Mouse (Mus musculus) stomach, embryonic 16.5 days (tissue): ENCODE data around the gene Mmel1. TPM values are rescaled to one million over a fixed set of nuclear protein-coding genes. Genes with fewer than 3 reads are reported as not detected.

ENCODE experiments used
- polyA plus RNA-seq: library from polyadenylated mRNA; unstranded; fragments of >200 nt; fragmentation: Nextera tagmentation; extraction: Ambion mirVana; gene quantifications from 2 replicates; pipeline ENCODE4 v1.2.1, GENCODE M21; 2015

The Mmel1 gene
- polyA plus RNA-seq, 1 experiment from 2014 or later, result 0.30 TPM

Other genes with a start within 250 kb of the Mmel1 start
- gene Prdm16, start 232.7 kb upstream of the Mmel1 start, polyA plus RNA-seq, result 23.2 and 23.5 TPM in 2 replicates
- gene Actrt2, start 201.7 kb upstream of the Mmel1 start, polyA plus RNA-seq, result not detected in 2 replicates
- 0.04 and 0.09 TPM in 2 replicates for gene Ttc34, start 32.1 kb upstream of the Mmel1 start, polyA plus RNA-seq
- 29.5 and 34.1 TPM in 2 replicates for gene Fam213b, start 29.6 kb downstream of the Mmel1 start, polyA plus RNA-seq
- 4.3 and 4.6 TPM in 2 replicates for gene Tnfrsf14, start 59.0 kb downstream of the Mmel1 start, polyA plus RNA-seq
- 0.59 and 1.0 TPM in 2 replicates for gene Hes5, start 91.3 kb downstream of the Mmel1 start, polyA plus RNA-seq
- gene Pank4, start 94.5 kb downstream of the Mmel1 start, polyA plus RNA-seq, result 40.6 and 40.8 TPM in 2 replicates
- 27.4 and 30.4 TPM in 2 replicates for gene Plch2, start 187.2 kb downstream of the Mmel1 start, polyA plus RNA-seq
- 19.9 and 20.1 TPM in 2 replicates for gene Pex10, start 197.4 kb downstream of the Mmel1 start, polyA plus RNA-seq
- 171 and 183 TPM in 2 replicates for gene Rer1, start 216.8 kb downstream of the Mmel1 start, polyA plus RNA-seq
- gene Morn1, start 217.0 kb downstream of the Mmel1 start, polyA plus RNA-seq, result 4.8 and 6.1 TPM in 2 replicates